Mouse (Mus musculus): Measurements from ENCODE around the gene Gm10521. TPM values are rescaled to one million over a fixed set of nuclear protein-coding genes. Genes with fewer than 3 reads are reported as not detected.
"Not testable (repeated sequence)": the region's sequence is repeated elsewhere in the genome, so short reads cannot be mapped to it uniquely, and the experiment has no call there.

The Gm10521 gene
- not detected in 2 replicates for polyA plus RNA-seq (2012; ENCODE audit: insufficient read depth, insufficient read length, low replicate concordance, missing spikeins)

DNA sequence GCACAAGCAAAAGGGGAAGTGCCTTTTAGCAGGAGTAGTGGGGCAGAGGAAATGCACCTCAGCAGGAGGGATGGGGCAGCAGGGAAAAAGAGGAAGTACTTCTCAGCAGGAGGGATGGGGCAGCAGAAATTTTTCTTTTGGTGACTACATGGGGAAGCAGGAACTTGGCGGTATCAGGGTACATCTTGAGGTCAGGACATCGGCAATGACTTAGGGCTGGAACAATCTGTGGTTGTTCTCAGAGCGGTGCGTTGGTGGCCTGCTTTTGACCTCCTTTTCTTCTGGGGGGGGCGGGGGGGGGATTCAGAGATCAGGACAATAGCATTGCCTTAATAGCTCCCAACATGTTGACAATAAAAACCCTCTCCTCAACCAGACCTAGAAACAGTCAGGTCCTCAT, at the start of gene Gm10521:
Gm10521 (plus strand) TSS at position 301 of the 400 bp plus-strand sequence.
- not testable (repeated sequence) for H3K4me1 ChIP-seq (ENCODE audit: control insufficient read depth, insufficient read depth, low read length); H3K27ac ChIP-seq (ENCODE audit: insufficient read depth, low read depth, low read length); H3K4me3 ChIP-seq (ENCODE audit: insufficient read depth, low read depth, low read length)
- 91% methylated on average over 5 of the region's 5 CpGs for WGBS

GRCm38 (mm10) chr1:171848201-171848600, 47.3 kb upstream of the Gm10521 start:
- TF ChIP-seq POLR2A (IDR thresholded peaks at IDR 0.05; ENCODE audit: insufficient read depth, low read depth, low read length) (no peak), CTCF (IDR thresholded peaks at IDR 0.05; ENCODE audit: insufficient read depth, low read depth, low read length) (no peak)
- no peak overlapping the region for H3K4me3 ChIP-seq (ENCODE audit: insufficient read depth, low read depth, low read length)
- no peak overlapping the region for H3K27ac ChIP-seq (ENCODE audit: insufficient read depth, low read depth, low read length)
- H3K4me1 ChIP-seq (ENCODE audit: control insufficient read depth, insufficient read depth, low read length) = no peaks in the 10 kb centered on the region

DNA sequence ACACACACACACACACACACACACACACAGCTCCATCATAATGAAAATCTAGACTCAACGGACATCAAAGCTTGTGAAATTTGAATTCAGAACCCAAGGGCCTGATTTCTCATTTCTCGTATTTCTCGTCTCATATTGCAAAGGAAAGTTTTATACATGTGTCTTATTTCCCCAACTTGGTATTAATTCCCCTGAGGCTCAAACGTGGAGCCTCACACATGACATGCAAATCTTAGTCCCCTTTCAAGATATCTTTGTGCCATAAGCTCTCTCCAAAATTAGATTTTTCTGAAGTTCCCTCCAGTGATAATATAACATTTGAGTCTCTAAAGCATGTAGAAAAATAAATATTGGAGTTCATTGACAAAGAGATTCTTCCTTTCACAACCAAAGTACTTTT, 46.7 kb upstream of the Gm10521 start:
- 90% methylated on average over 4 of the region's 4 CpGs for WGBS
- TF ChIP-seq CTCF (IDR thresholded peaks at IDR 0.05; ENCODE audit: insufficient read depth, low read depth, low read length) (no peak), POLR2A (IDR thresholded peaks at IDR 0.05; ENCODE audit: insufficient read depth, low read depth, low read length) (no peak)
- Histone ChIP-seq H3K4me3 (ENCODE audit: insufficient read depth, low read depth, low read length) (no peak overlapping the region), H3K4me1 (ENCODE audit: control insufficient read depth, insufficient read depth, low read length) (no peaks in the 10 kb centered on the region), H3K27ac (ENCODE audit: insufficient read depth, low read depth, low read length) (no peak overlapping the region)

DNA sequence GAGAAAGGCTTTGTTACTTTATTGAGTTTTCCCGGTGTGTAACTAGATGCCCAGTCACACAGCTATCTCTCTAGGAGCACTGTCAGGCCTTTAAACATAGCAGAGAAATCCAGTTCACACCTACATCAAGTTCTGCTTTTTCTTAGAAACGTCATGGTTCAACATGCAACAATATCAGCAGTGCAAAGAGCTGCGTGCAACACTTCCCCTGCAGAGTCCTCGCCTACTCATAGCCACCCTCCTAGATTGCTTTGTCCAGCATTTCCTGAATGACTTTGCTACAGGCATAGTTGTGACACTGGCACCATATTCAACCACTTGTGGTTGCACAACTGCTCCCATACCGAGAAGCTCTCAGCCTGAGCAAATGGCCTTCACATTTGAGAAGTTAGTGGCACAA, 46.0 kb upstream of the Gm10521 start:
- 88% methylated on average over 5 of the region's 5 CpGs for WGBS
- H3K4me3 ChIP-seq (ENCODE audit: insufficient read depth, low read depth, low read length) = no peak overlapping the region
- TF ChIP-seq CTCF (IDR thresholded peaks at IDR 0.05; ENCODE audit: insufficient read depth, low read depth, low read length) (no peak), POLR2A (IDR thresholded peaks at IDR 0.05; ENCODE audit: insufficient read depth, low read depth, low read length) (no peak)
- no peak overlapping the region for H3K27ac ChIP-seq (ENCODE audit: insufficient read depth, low read depth, low read length)
- H3K4me1 ChIP-seq (ENCODE audit: control insufficient read depth, insufficient read depth, low read length) = no peaks in the 10 kb centered on the region

DNA sequence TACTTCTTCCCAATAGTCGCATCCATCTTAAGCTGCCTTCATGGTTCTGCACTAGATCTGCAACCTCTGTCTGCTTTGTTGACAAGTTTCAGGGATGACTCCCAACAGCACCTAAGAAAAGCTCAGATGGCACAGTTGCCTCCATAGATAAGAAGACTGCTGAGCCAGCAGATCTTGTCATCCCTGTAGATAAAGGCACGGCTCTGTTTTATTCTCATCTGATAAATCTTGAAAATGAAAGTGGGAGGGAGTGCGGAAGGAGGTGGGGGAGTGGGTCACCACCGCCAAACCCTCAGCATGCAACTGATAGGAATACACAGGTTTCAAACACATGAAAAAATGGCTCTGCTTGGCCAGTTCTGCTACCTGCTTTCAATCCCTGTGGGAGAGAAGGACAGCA, 30.0 kb upstream of the Gm10521 start:
- no peaks in the 10 kb centered on the region for H3K4me1 ChIP-seq (ENCODE audit: control insufficient read depth, insufficient read depth, low read length)
- no peak for TF ChIP-seq POLR2A (IDR thresholded peaks at IDR 0.05; ENCODE audit: insufficient read depth, low read depth, low read length)
- H3K4me3 ChIP-seq (ENCODE audit: insufficient read depth, low read depth, low read length) = no peak overlapping the region
- no peak overlapping the region for H3K27ac ChIP-seq (ENCODE audit: insufficient read depth, low read depth, low read length)
- WGBS = 94% methylated on average over 4 of the region's 4 CpGs

- 55% methylated on average over 1 of the region's 1 CpGs for WGBS
- H3K4me3 ChIP-seq (ENCODE audit: insufficient read depth, low read depth, low read length) = no peak overlapping the region
- no peak overlapping the region for H3K27ac ChIP-seq (ENCODE audit: insufficient read depth, low read depth, low read length)
- TF ChIP-seq POLR2A (IDR thresholded peaks at IDR 0.05; ENCODE audit: insufficient read depth, low read depth, low read length) (no peak), CTCF (IDR thresholded peaks at IDR 0.05; ENCODE audit: insufficient read depth, low read depth, low read length) (no peak)
- no peaks in the 10 kb centered on the region for H3K4me1 ChIP-seq (ENCODE audit: control insufficient read depth, insufficient read depth, low read length)
Observed at GRCm38 (mm10) chr1:171886989-171887388, 8.5 kb upstream of the Gm10521 start.

- Histone ChIP-seq H3K4me3 (ENCODE audit: insufficient read depth, low read depth, low read length) (no peak overlapping the region), H3K27ac (ENCODE audit: insufficient read depth, low read depth, low read length) (no peak overlapping the region), H3K4me1 (ENCODE audit: control insufficient read depth, insufficient read depth, low read length) (no peaks in the 10 kb centered on the region)
- WGBS = 89% methylated on average over 1 of the region's 1 CpGs
- no peak for TF ChIP-seq CTCF (IDR thresholded peaks at IDR 0.05; ENCODE audit: insufficient read depth, low read depth, low read length)
- no peak for TF ChIP-seq POLR2A (IDR thresholded peaks at IDR 0.05; ENCODE audit: insufficient read depth, low read depth, low read length)
Observed at GRCm38 (mm10) chr1:171904011-171904410, 8.5 kb downstream of the Gm10521 start.

- no peaks in the 10 kb centered on the region for H3K4me1 ChIP-seq (ENCODE audit: control insufficient read depth, insufficient read depth, low read length)
- H3K27ac ChIP-seq (ENCODE audit: insufficient read depth, low read depth, low read length) = no peak overlapping the region
- H3K4me3 ChIP-seq (ENCODE audit: insufficient read depth, low read depth, low read length) = no peak overlapping the region
- TF ChIP-seq CTCF (IDR thresholded peaks at IDR 0.05; ENCODE audit: insufficient read depth, low read depth, low read length) (no peak), POLR2A (IDR thresholded peaks at IDR 0.05; ENCODE audit: insufficient read depth, low read depth, low read length) (no peak)
- 76% methylated on average over 13 of the region's 13 CpGs for WGBS
Observed at GRCm38 (mm10) chr1:171915638-171916458, 20.4 kb downstream of the Gm10521 start.

DNA sequence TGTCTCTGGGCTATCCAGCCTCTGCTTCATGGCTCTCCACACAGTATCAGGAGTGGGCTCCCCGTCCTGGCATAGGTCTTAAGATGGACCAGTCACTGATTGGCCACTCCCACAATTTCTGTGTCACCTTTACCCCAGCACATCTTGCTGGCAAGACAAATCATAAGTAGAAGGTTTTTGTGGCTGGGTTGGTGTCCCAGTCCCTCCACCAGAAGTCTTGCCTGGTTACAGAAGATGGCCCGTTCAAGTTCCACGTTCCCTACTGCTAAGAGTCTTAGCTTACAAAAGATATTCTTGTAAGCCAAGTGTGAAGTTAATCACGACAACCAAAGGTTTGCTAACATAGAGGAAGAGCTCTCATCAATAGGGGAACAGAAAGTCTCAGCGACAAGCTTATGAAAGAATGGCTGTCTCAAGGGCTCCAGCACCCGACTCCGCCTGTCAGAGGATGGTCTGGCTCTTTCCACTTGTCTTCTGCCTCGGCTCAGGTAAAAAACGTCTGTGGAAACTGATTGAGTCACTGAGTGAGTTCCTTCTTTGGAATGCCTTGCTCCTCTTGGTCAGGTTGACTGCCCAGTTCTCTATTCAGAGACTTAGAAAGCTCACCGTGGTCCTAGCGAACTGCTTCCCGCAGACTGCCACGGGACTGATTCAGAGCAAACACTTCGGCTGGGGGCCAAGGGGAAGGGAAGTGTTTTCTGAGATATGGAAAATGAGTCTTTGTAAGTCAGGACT, 22.0 kb downstream of the Gm10521 start, which contains the start of gene Slamf6:
Slamf6 (plus strand) TSS at position 211 of the 735 bp plus-strand sequence.
- WGBS = 81% methylated on average over 14 of the region's 14 CpGs
- Histone ChIP-seq H3K27ac (ENCODE audit: insufficient read depth, low read depth, low read length) (no peak within 1 kb of the TSS), H3K4me1 (ENCODE audit: control insufficient read depth, insufficient read depth, low read length) (no peaks in the 10 kb centered on the region), H3K4me3 (ENCODE audit: insufficient read depth, low read depth, low read length) (no peak within 1 kb of the TSS)
- TF ChIP-seq POLR2A (IDR thresholded peaks at IDR 0.05; ENCODE audit: insufficient read depth, low read depth, low read length) (no peak), CTCF (IDR thresholded peaks at IDR 0.05; ENCODE audit: insufficient read depth, low read depth, low read length) (no peak)

Data from olfactory bulb, adult 2 months (tissue).